Mouse (Mus musculus): Measurements from ENCODE around the gene Zfp967.
"Not testable (repeated sequence)": the region's sequence is repeated elsewhere in the genome, so short reads cannot be mapped to it uniquely, and the experiment has no call there.

Zfp967 gene

DNA sequence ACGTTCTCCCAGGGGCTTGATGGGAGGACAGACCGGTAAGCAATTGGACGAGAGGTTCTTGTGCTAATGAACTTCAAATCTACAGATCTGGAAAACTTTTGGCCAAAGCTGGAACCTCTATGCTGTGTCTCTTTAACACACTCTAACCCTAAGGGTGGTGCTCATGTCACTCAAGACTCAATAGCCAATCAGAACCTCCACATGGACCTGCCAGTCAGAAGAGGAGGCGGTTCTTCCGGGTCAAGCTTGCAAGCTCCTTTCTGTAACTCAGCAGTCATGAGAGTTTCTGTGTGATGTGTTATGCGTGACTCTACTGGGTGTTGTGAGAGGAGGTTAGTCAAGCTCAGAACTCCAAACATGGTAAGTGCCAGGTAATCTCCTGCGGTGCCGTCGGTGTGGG lies at the start of gene Zfp967:
Gene Zfp967, plus strand, starts transcription at position 301 of the 400 bp plus-strand sequence.
- DNase-seq (ENCODE audit: low spot score) = not testable (repeated sequence)

DNA sequence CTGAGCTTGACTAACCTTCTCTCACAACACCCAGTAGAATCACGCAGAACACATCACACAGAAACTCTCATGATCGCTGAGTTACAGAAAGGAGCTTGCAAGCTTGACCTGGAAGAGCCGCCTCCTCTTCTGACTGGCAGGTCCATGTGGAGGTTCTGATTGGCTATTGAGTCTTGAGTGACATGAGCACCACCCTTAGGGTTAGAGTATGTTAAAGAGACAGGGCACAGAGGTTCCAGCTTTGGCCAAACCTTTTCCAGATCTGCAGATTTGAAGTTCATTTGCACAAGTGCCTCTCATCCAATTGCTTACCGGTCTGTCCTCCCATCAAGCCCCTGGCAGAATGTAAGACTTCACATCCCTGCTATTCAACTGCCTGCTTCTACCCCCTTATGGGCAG lies 34.2 kb upstream of the Zfp967 start, which contains the start of gene Gm14434:
Gene Gm14434, minus strand, starts transcription at position 101 of the 400 bp plus-strand sequence.
- DNase-seq (ENCODE audit: low spot score) = not testable (repeated sequence)

Data from layer of hippocampus, adult 11-12 months (tissue).